Mouse (Mus musculus): ENCODE measurements at regions not wholly inside any gene's neighbourhood (a gene's known extent, or its start where the extent isn't known, plus 50 kb on each side); places are given as distances from the start of the nearest gene placed in this dataset.
A peak's percentile ranks its signal among the peaks of the same experiment; 100 is the strongest.

DNA sequence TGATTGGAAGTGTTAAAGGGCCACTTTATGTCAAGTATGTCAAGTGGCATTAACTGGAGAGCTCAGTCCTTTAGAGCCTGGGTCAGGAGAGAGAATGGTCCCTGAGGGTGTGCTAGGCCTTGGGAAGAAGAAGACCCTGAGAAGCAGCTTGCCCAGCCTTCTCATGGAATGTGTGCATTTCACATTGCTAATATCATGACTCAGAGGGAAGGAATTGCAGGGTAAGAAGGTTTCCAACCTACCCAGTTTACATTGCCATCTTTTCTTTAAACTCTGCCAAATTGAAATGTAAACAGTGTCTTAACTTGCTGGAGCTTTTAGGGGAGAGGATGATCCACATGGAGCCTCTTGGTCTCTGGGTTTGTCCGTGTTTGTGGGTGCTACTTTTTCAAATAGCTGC, 117.9 kb upstream of the Sesn3 start:
- WGBS, result 47% methylated on average over 1 of the region's 1 CpGs
- H3K4me2 ChIP-seq (ENCODE audit: low read depth, low read length), result no peak overlapping the region
- H3K4me3 ChIP-seq (ENCODE audit: low read length), result no peak overlapping the region
- peak; percentile 39; the same call in 1 of the 2 replicates for ATAC-seq
- H3K9ac ChIP-seq (ENCODE audit: low read depth, low read length), result no peak overlapping the region
- 0 out of 2 replicates have a peak, but pooled peaks cover 5% of the 10 kb centered on the region for H3K4me1 ChIP-seq (ENCODE audit: control insufficient read depth, insufficient read depth, low read length)
- no peaks in the 10 kb centered on the region for H3K27me3 ChIP-seq (replicated peaks; ENCODE audit: control insufficient read depth, insufficient read depth, low read length)
- H3K9me3 ChIP-seq (ENCODE audit: control insufficient read depth, low read length), result no peaks in the 10 kb centered on the region; the same call in 1 of the 2 replicates
- H3K36me3 ChIP-seq (ENCODE audit: control insufficient read depth, insufficient read depth, low read length), result no peaks in the 10 kb centered on the region
- H3K27ac ChIP-seq (ENCODE audit: low read length), result peak overlapping the region; percentile 47; the same call in 1 of the 2 replicates

- peak; percentile 90 for ATAC-seq
Measured at GRCm38 (mm10) chr9:14158096-14158837, 116.6 kb upstream of the Sesn3 start.

DNA sequence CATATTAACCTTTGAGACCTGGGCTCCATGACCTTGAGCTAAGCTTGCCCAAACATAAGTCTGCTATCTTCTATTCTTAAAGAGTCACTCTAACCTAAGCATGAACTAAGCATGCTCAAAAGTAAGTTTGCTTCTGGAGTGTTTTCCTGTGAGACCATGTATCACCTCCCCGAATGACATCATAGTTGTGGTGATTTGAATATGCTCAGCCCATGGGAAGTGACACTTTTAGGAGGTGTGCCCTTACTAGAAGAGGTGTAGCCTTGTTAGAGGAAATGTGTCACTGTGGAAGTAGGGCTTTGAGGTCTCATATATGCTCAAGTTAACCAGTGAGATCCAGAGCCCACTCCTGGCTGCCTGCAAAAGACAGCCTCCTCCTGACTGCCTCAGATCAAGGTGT, 114.7 kb upstream of the Sesn3 start:
- Histone ChIP-seq H3K4me2 (ENCODE audit: low read depth, low read length) (no peak overlapping the region), H3K4me3 (ENCODE audit: low read length) (no peak overlapping the region), H3K27ac (ENCODE audit: low read length) (no peak overlapping the region), H3K9ac (ENCODE audit: low read depth, low read length) (no peak overlapping the region), H3K9me3 (ENCODE audit: control insufficient read depth, low read length) (0 out of 2 replicates have a peak, but pooled peaks cover 4% of the 10 kb centered on the region), H3K4me1 (ENCODE audit: control insufficient read depth, insufficient read depth, low read length) (0 out of 2 replicates have a peak, but pooled peaks cover 5% of the 10 kb centered on the region), H3K36me3 (ENCODE audit: control insufficient read depth, insufficient read depth, low read length) (no peaks in the 10 kb centered on the region), H3K27me3 (replicated peaks; ENCODE audit: control insufficient read depth, insufficient read depth, low read length) (no peaks in the 10 kb centered on the region)
- ATAC-seq, result no peak
- 90% methylated on average over 1 of the region's 1 CpGs for WGBS

More at GRCm38 (mm10) chr9:14158096-14158837, 116.6 kb upstream of the Sesn3 start:
- Histone ChIP-seq H3K9ac (ENCODE audit: low read depth, low read length) (no peak overlapping the region), H3K4me1 (ENCODE audit: control insufficient read depth, insufficient read depth, low read length) (0 out of 2 replicates have a peak, but pooled peaks cover 5% of the 10 kb centered on the region), H3K27me3 (replicated peaks; ENCODE audit: control insufficient read depth, insufficient read depth, low read length) (no peaks in the 10 kb centered on the region), H3K9me3 (ENCODE audit: control insufficient read depth, low read length) (peaks cover 4% of the 10 kb centered on the region; the same call in 1 of the 2 replicates), H3K4me2 (ENCODE audit: low read depth, low read length) (no peak overlapping the region), H3K27ac (ENCODE audit: low read length) (peak overlapping the region; percentile 35), H3K4me3 (ENCODE audit: low read length) (no peak overlapping the region), H3K36me3 (ENCODE audit: control insufficient read depth, insufficient read depth, low read length) (no peaks in the 10 kb centered on the region)
- 45% methylated on average over 9 of the region's 9 CpGs for WGBS

DNA sequence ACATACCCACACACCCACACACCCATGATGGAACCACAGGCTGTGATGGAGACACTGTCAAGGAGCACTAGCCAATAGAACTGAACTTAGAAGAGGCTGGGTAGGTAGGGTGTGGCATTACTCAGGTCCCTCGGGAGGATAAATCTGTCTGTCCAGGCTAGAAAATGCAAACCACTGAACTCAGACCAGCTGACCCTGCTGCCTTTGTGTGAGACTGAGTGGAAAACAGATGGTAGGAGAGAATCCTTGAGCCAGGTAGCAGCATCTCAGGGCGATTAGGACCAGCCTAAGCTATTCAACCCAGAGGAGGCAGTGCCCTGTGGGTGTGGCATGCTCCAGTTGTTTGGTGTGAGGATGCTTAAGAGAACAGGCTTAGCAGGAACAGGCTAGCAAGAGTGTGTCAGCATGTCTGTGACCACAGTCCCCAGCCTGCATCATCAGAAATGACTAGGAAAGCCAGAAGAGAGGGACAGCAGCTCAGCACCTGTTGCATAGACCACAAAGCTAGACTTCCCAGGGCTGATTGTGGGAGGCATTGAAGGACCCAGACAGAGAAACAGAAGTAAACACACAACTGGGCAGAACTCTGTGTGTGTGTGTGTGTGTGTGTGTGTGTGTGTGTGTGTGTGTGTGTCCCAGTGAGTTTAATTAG, 103.2 kb upstream of the Sesn3 start:
- Histone ChIP-seq H3K36me3 (ENCODE audit: control insufficient read depth, insufficient read depth, low read length) (no peaks in the 10 kb centered on the region), H3K27ac (ENCODE audit: low read length) (no peak overlapping the region), H3K4me3 (ENCODE audit: low read length) (no peak overlapping the region), H3K9me3 (ENCODE audit: control insufficient read depth, low read length) (no peaks in the 10 kb centered on the region), H3K4me2 (ENCODE audit: low read depth, low read length) (no peak overlapping the region), H3K27me3 (replicated peaks; ENCODE audit: control insufficient read depth, insufficient read depth, low read length) (no peaks in the 10 kb centered on the region), H3K9ac (ENCODE audit: low read depth, low read length) (no peak overlapping the region), H3K4me1 (ENCODE audit: control insufficient read depth, insufficient read depth, low read length) (peaks cover 27% of the 10 kb centered on the region)
- WGBS, result 49% methylated on average over 2 of the region's 2 CpGs
- no peak for ATAC-seq

- peak overlapping the region; percentile 25; the same call in 1 of the 2 replicates for H3K9ac ChIP-seq (ENCODE audit: low read depth, low read length)
- H3K4me1 ChIP-seq (ENCODE audit: control insufficient read depth, insufficient read depth, low read length), result peaks cover 27% of the 10 kb centered on the region
- H3K36me3 ChIP-seq (ENCODE audit: control insufficient read depth, insufficient read depth, low read length), result no peaks in the 10 kb centered on the region
- H3K27ac ChIP-seq (ENCODE audit: low read length), result peak overlapping the region; percentile 82
- no peaks in the 10 kb centered on the region for H3K9me3 ChIP-seq (ENCODE audit: control insufficient read depth, low read length)
- 22% methylated on average over 11 of the region's 11 CpGs for WGBS
- no peak overlapping the region for H3K4me3 ChIP-seq (ENCODE audit: low read length)
- peak; percentile 82 for ATAC-seq
- no peaks in the 10 kb centered on the region for H3K27me3 ChIP-seq (replicated peaks; ENCODE audit: control insufficient read depth, insufficient read depth, low read length)
- peak overlapping the region; percentile 29 for H3K4me2 ChIP-seq (ENCODE audit: low read depth, low read length)
Measured at GRCm38 (mm10) chr9:14173631-14174323, 101.1 kb upstream of the Sesn3 start.

GRCm38 (mm10) chr9:14174324-14175040, 100.4 kb upstream of the Sesn3 start:
- Histone ChIP-seq H3K36me3 (ENCODE audit: control insufficient read depth, insufficient read depth, low read length) (no peaks in the 10 kb centered on the region), H3K9ac (ENCODE audit: low read depth, low read length) (peak overlapping the region; percentile 6; the same call in 1 of the 2 replicates), H3K4me1 (ENCODE audit: control insufficient read depth, insufficient read depth, low read length) (peaks cover 27% of the 10 kb centered on the region), H3K27me3 (replicated peaks; ENCODE audit: control insufficient read depth, insufficient read depth, low read length) (no peaks in the 10 kb centered on the region), H3K9me3 (ENCODE audit: control insufficient read depth, low read length) (no peaks in the 10 kb centered on the region), H3K4me3 (ENCODE audit: low read length) (no peak overlapping the region), H3K27ac (ENCODE audit: low read length) (peak overlapping the region; percentile 71), H3K4me2 (ENCODE audit: low read depth, low read length) (no peak overlapping the region)
- WGBS, result 56% methylated on average over 3 of the region's 3 CpGs
- peak; percentile 58 for ATAC-seq

- Histone ChIP-seq H3K4me1 (ENCODE audit: control insufficient read depth, insufficient read depth, low read length) (peaks cover 27% of the 10 kb centered on the region), H3K27me3 (replicated peaks; ENCODE audit: control insufficient read depth, insufficient read depth, low read length) (no peaks in the 10 kb centered on the region), H3K9ac (ENCODE audit: low read depth, low read length) (peak overlapping the region; percentile 6; the same call in 1 of the 2 replicates), H3K9me3 (ENCODE audit: control insufficient read depth, low read length) (no peaks in the 10 kb centered on the region), H3K4me2 (ENCODE audit: low read depth, low read length) (peak overlapping the region; percentile 45), H3K4me3 (ENCODE audit: low read length) (no peak overlapping the region), H3K27ac (ENCODE audit: low read length) (peak overlapping the region; percentile 71), H3K36me3 (ENCODE audit: control insufficient read depth, insufficient read depth, low read length) (no peaks in the 10 kb centered on the region)
- ATAC-seq, result peak; percentile 47
- WGBS, result 13% methylated on average over 11 of the region's 11 CpGs
Measured at GRCm38 (mm10) chr9:14175041-14175881, 99.6 kb upstream of the Sesn3 start.

DNA sequence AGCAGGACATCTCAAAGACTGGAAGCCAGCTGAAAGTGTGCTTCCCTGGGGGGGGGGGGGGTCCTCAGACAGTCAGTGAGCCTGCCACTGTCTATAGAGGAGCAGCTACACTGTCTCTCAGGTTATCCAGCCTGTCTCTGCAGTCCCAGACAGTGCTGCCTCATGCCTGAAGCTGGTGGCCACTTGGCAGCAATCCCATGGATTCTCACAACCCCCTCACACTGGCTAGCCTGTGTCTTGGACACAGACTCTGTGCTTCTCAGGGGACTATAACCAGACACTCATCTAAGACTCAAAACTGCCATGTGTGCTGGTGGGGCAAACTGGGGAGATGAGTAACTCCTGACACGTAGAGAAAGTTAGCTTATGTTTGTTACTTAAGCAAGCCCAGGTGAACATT, 95.1 kb upstream of the Sesn3 start:
- Histone ChIP-seq H3K9me3 (ENCODE audit: control insufficient read depth, low read length) (no peaks in the 10 kb centered on the region), H3K4me2 (ENCODE audit: low read depth, low read length) (no peak overlapping the region), H3K4me1 (ENCODE audit: control insufficient read depth, insufficient read depth, low read length) (peaks cover 13% of the 10 kb centered on the region), H3K36me3 (ENCODE audit: control insufficient read depth, insufficient read depth, low read length) (no peaks in the 10 kb centered on the region), H3K9ac (ENCODE audit: low read depth, low read length) (no peak overlapping the region), H3K4me3 (ENCODE audit: low read length) (no peak overlapping the region), H3K27me3 (replicated peaks; ENCODE audit: control insufficient read depth, insufficient read depth, low read length) (no peaks in the 10 kb centered on the region), H3K27ac (ENCODE audit: low read length) (no peak overlapping the region)
- no peak for ATAC-seq
- 61% methylated on average over 1 of the region's 1 CpGs for WGBS

All from intestine, embryonic 16.5 days (tissue).